Mouse (Mus musculus): Measurements from ENCODE around the gene Llgl2. TPM values are rescaled to one million over a fixed set of nuclear protein-coding genes. Genes with fewer than 3 reads are reported as not detected.
A peak's percentile ranks its signal among the peaks of the same experiment; 100 is the strongest.

The Llgl2 gene
- total and polyA plus RNA-seq, 2 experiments = 15.8 to 46.8 TPM

- Histone ChIP-seq H3K9ac (ENCODE audit: low read depth, low read length) (no peak overlapping the region), H3K4me3 (ENCODE audit: insufficient read depth, low read depth, low read length) (no peak overlapping the region), H3K79me2 (ENCODE audit: control insufficient read depth, insufficient read depth, low read length) (peaks cover 41% of the 10 kb centered on the region; the same call in 1 of the 2 replicates), H3K36me3 (ENCODE audit: control insufficient read depth, insufficient read depth, low read length) (no peaks in the 10 kb centered on the region), H3K27me3 (ENCODE audit: control insufficient read depth, insufficient read depth, low read length) (no peaks in the 10 kb centered on the region), H3K27ac (replicated peaks; ENCODE audit: insufficient read depth, low read depth, low read length) (no peak overlapping the region), H3K4me1 (ENCODE audit: control insufficient read depth, insufficient read depth, low read length) (peaks cover 13% of the 10 kb centered on the region)
- no peak for DNase-seq (ENCODE audit: extremely low read depth, low read depth, low spot score)
- TF ChIP-seq POLR2A (IDR thresholded peaks at IDR 0.05; ENCODE audit: extremely low read depth, insufficient read depth, low read length) = no peak
- 86% methylated on average over 5 of the region's 5 CpGs for WGBS
These were observed 2.6 kb downstream of the Llgl2 start for GRCm38 (mm10) chr11:115826487-115826886.

DNA sequence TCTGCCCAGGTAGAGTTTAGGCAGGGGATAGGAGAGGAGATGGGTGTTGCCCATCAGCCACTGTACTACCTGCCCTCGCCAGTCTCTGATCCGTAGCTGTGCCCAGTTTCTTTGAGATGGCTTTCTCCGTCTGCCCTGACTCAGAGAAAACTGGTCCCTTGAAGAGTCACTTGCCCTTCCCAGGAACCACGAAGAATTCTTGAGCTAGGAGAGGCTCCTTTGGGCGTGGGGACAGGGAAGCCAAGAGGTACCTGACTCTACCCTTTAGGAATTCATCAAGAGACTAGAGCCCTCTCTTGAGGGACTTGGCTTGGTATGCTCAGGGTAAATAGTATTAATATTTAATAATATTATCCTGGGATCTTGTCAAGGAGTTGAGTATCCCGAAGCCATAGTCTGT, 3.8 kb downstream of the Llgl2 start:
- DNase-seq (ENCODE audit: extremely low read depth, low read depth, low spot score) = no peak
- no peaks in the 10 kb centered on the region for H3K36me3 ChIP-seq (ENCODE audit: control insufficient read depth, insufficient read depth, low read length)
- no peaks in the 10 kb centered on the region for H3K27me3 ChIP-seq (ENCODE audit: control insufficient read depth, insufficient read depth, low read length)
- no peak overlapping the region for H3K4me3 ChIP-seq (ENCODE audit: insufficient read depth, low read depth, low read length)
- H3K4me1 ChIP-seq (ENCODE audit: control insufficient read depth, insufficient read depth, low read length) = peaks cover 21% of the 10 kb centered on the region
- no peak for TF ChIP-seq CTCF (IDR thresholded peaks at IDR 0.05; ENCODE audit: low read depth, low read length)
- TF ChIP-seq POLR2A (IDR thresholded peaks at IDR 0.05; ENCODE audit: extremely low read depth, insufficient read depth, low read length) = no peak
- H3K9ac ChIP-seq (ENCODE audit: low read depth, low read length) = no peak overlapping the region
- WGBS = 89% methylated on average over 6 of the region's 6 CpGs
- no peak overlapping the region for H3K27ac ChIP-seq (replicated peaks; ENCODE audit: insufficient read depth, low read depth, low read length)
- peaks cover 41% of the 10 kb centered on the region; the same call in 1 of the 2 replicates for H3K79me2 ChIP-seq (ENCODE audit: control insufficient read depth, insufficient read depth, low read length)

GRCm38 (mm10) chr11:115829036-115829435, 5.2 kb downstream of the Llgl2 start:
- no peak for DNase-seq (ENCODE audit: extremely low read depth, low read depth, low spot score)
- 59% methylated on average over 4 of the region's 4 CpGs for WGBS
- H3K9ac ChIP-seq (ENCODE audit: low read depth, low read length) = no peak overlapping the region
- peaks cover 31% of the 10 kb centered on the region for H3K4me1 ChIP-seq (ENCODE audit: control insufficient read depth, insufficient read depth, low read length)
- peaks cover 46% of the 10 kb centered on the region; the same call in 1 of the 2 replicates for H3K79me2 ChIP-seq (ENCODE audit: control insufficient read depth, insufficient read depth, low read length)
- no peaks in the 10 kb centered on the region for H3K36me3 ChIP-seq (ENCODE audit: control insufficient read depth, insufficient read depth, low read length)
- H3K27me3 ChIP-seq (ENCODE audit: control insufficient read depth, insufficient read depth, low read length) = no peaks in the 10 kb centered on the region
- TF ChIP-seq POLR2A (IDR thresholded peaks at IDR 0.05; ENCODE audit: extremely low read depth, insufficient read depth, low read length) = no peak
- TF ChIP-seq CTCF (IDR thresholded peaks at IDR 0.05; ENCODE audit: low read depth, low read length) = no peak
- no peak overlapping the region for H3K4me3 ChIP-seq (ENCODE audit: insufficient read depth, low read depth, low read length)
- no peak overlapping the region for H3K27ac ChIP-seq (replicated peaks; ENCODE audit: insufficient read depth, low read depth, low read length)

- TF ChIP-seq CTCF (IDR thresholded peaks at IDR 0.05; ENCODE audit: low read depth, low read length) (no peak), POLR2A (IDR thresholded peaks at IDR 0.05; ENCODE audit: extremely low read depth, insufficient read depth, low read length) (no peak)
- WGBS = 36% methylated on average over 25 of the region's 25 CpGs
- DNase-seq (ENCODE audit: extremely low read depth, low read depth, low spot score) = peak; percentile 57
- no peaks in the 10 kb centered on the region for H3K36me3 ChIP-seq (ENCODE audit: control insufficient read depth, insufficient read depth, low read length)
- H3K27me3 ChIP-seq (ENCODE audit: control insufficient read depth, insufficient read depth, low read length) = no peaks in the 10 kb centered on the region
- peaks cover 31% of the 10 kb centered on the region for H3K4me1 ChIP-seq (ENCODE audit: control insufficient read depth, insufficient read depth, low read length)
- peak overlapping the region; percentile 26 for H3K27ac ChIP-seq (replicated peaks; ENCODE audit: insufficient read depth, low read depth, low read length)
- no peak overlapping the region for H3K4me3 ChIP-seq (ENCODE audit: insufficient read depth, low read depth, low read length)
- peaks cover 40% of the 10 kb centered on the region; the same call in 1 of the 2 replicates for H3K79me2 ChIP-seq (ENCODE audit: control insufficient read depth, insufficient read depth, low read length)
- peak overlapping the region; percentile 7; the same call in 1 of the 2 replicates for H3K9ac ChIP-seq (ENCODE audit: low read depth, low read length)
These were observed 6.9 kb downstream of the Llgl2 start for GRCm38 (mm10) chr11:115830550-115831325.

DNA sequence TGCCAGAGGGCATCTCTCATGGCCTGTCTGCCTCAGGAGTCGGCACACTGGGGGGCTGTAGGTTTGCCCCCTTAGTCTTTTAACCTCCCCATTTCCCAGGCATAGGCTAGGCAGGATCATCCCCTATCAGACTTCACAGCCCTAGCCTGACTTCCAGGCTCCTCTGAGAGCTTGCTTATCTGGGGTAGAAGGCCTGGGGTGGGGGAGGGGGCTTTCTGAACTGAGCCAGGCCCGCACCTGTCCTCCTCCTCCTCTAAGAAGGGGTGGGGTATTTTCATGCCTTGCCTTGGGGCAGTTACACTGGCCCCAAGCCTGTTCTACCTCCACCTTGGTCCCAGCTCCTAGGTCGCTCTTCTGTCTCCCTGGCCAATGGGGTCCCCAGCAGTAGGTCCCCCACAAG, 7.7 kb downstream of the Llgl2 start:
- Histone ChIP-seq H3K4me1 (ENCODE audit: control insufficient read depth, insufficient read depth, low read length) (peaks cover 31% of the 10 kb centered on the region), H3K36me3 (ENCODE audit: control insufficient read depth, insufficient read depth, low read length) (no peaks in the 10 kb centered on the region), H3K27me3 (ENCODE audit: control insufficient read depth, insufficient read depth, low read length) (no peaks in the 10 kb centered on the region), H3K27ac (replicated peaks; ENCODE audit: insufficient read depth, low read depth, low read length) (peak overlapping the region; percentile 95), H3K4me3 (ENCODE audit: insufficient read depth, low read depth, low read length) (no peak overlapping the region), H3K9ac (ENCODE audit: low read depth, low read length) (peak overlapping the region; percentile 38), H3K79me2 (ENCODE audit: control insufficient read depth, insufficient read depth, low read length) (peaks cover 35% of the 10 kb centered on the region; the same call in 1 of the 2 replicates)
- 39% methylated on average over 3 of the region's 3 CpGs for WGBS
- no peak for DNase-seq (ENCODE audit: extremely low read depth, low read depth, low spot score)
- no peak for TF ChIP-seq POLR2A (IDR thresholded peaks at IDR 0.05; ENCODE audit: extremely low read depth, insufficient read depth, low read length)
- TF ChIP-seq CTCF (IDR thresholded peaks at IDR 0.05; ENCODE audit: low read depth, low read length) = no peak

DNA sequence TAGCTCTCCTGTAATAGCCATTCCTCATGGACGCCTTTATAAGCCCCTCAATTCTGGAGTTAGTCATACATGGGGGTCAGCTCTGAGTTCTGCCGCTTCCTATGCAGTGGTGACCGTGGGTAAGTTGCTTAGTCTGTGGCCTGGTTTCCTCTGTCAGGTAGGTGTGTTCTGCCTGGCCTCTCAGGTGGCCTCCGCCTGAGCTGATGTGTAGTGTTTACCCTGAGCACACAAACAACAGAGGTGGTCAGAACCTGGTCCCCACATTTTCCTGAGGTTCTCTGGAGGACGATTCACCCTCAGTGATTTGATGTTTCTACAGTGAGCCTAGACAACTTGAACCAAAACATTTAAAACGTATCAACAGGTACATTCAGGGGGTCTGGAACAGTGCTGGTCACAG, 8.2 kb downstream of the Llgl2 start:
- Histone ChIP-seq H3K27ac (replicated peaks; ENCODE audit: insufficient read depth, low read depth, low read length) (peak overlapping the region; percentile 95), H3K9ac (ENCODE audit: low read depth, low read length) (peak overlapping the region; percentile 67)

More for the DNA sequence above, 8.2 kb downstream of the Llgl2 start:
- H3K27me3 ChIP-seq (ENCODE audit: control insufficient read depth, insufficient read depth, low read length) = no peaks in the 10 kb centered on the region
- peaks cover 32% of the 10 kb centered on the region; the same call in 1 of the 2 replicates for H3K79me2 ChIP-seq (ENCODE audit: control insufficient read depth, insufficient read depth, low read length)
- peaks cover 31% of the 10 kb centered on the region for H3K4me1 ChIP-seq (ENCODE audit: control insufficient read depth, insufficient read depth, low read length)
- H3K36me3 ChIP-seq (ENCODE audit: control insufficient read depth, insufficient read depth, low read length) = no peaks in the 10 kb centered on the region
- no peak for TF ChIP-seq CTCF (IDR thresholded peaks at IDR 0.05; ENCODE audit: low read depth, low read length)
- DNase-seq (ENCODE audit: extremely low read depth, low read depth, low spot score) = peak; percentile 83
- WGBS = 19% methylated on average over 6 of the region's 6 CpGs
- peak overlapping the region; percentile 40 for H3K4me3 ChIP-seq (ENCODE audit: insufficient read depth, low read depth, low read length)

Measured in liver, adult 2 months (tissue).